Mouse (Mus musculus) G1E (cell line): ENCODE results near the gene Tbc1d9. TPM values are rescaled to one million over a fixed set of nuclear protein-coding genes. Genes with fewer than 3 reads are reported as not detected.

Experiments used
- ATAC-seq: 2 replicates; pipeline ENCODE4 v1.8.0; 2016; ENCODE audit warnings: mild to moderate bottlenecking; ENCODE audit not compliant: insufficient number of reproducible peaks, poor library complexity, low FRiP score, severe bottlenecking; ENCODE audit errors: extremely low read depth
- DNase-seq: peaks from one replicate; pipeline ENCODE4 v3.0.0; 2012; ENCODE audit warnings: low spot score
- H3K27me3 ChIP-seq: 2 replicates; pipeline ENCODE4 v1.6.1; 2012; ENCODE audit warnings: mild to moderate bottlenecking, low read length, inconsistent platforms; ENCODE audit not compliant: insufficient read depth
- H3K36me3 ChIP-seq: replicated peaks from 2 replicates; pipeline ENCODE3; 2012; ENCODE audit warnings: mild to moderate bottlenecking, inconsistent platforms
- H3K4me1 ChIP-seq: 2 replicates; pipeline ENCODE4 v1.6.1; 2012; ENCODE audit warnings: low read depth, low read length, inconsistent platforms, mixed read lengths; ENCODE audit not compliant: insufficient read depth
- H3K4me3 ChIP-seq: 2 replicates; pipeline ENCODE4 v1.5.1; 2012; ENCODE audit warnings: low read depth, mild to moderate bottlenecking, inconsistent platforms, low read length, moderate library complexity, mixed read lengths
- H3K9me3 ChIP-seq: replicated peaks from 2 replicates; pipeline ENCODE4 v1.6.1; 2012; ENCODE audit warnings: inconsistent platforms
- CTCF ChIP-seq: IDR thresholded peaks from 2 replicates; pipeline ENCODE4 v1.5.1; 2012; ENCODE audit warnings: low read depth, low read length, inconsistent platforms, mixed read lengths
- GATA1 ChIP-seq: IDR thresholded peaks from 2 replicates; pipeline ENCODE4 v1.6.1; 2012; ENCODE audit warnings: borderline replicate concordance, low read length, inconsistent platforms, mixed read lengths
- GATA2 ChIP-seq: IDR thresholded peaks from 2 replicates; pipeline ENCODE4 v1.6.1; 2012; ENCODE audit warnings: low read depth, low read length, inconsistent platforms, borderline replicate concordance
- POLR2AphosphoS5 ChIP-seq: IDR thresholded peaks from 2 replicates; pipeline ENCODE4 v1.6.1; 2012; ENCODE audit warnings: low read depth, low read length, inconsistent platforms; ENCODE audit not compliant: insufficient replicate concordance
- TAL1 ChIP-seq: conservative IDR thresholded peaks from 2 replicates; pipeline ENCODE4 v1.6.1; 2012; ENCODE audit warnings: low read depth, low read length, inconsistent platforms, mixed read lengths
- polyA plus RNA-seq: library from polyadenylated mRNA; stranded (reverse); fragments of >175 nt; gene quantifications from 2 replicates; pipeline ENCODE4 v1.2.3, GENCODE M21; 2012
- total RNA-seq, 2 experiments: library from RNA; stranded (forward) in 1 of 2; stranded (reverse) in 1 of 2; fragments of 200-1000 nt in 1 of 2; fragments of >200 nt in 1 of 2; fragmentation: Nextera tagmentation in 1 of 2; gene quantifications; 2 replicates each; pipeline ENCODE4 v1.2.3; 2014 to 2017

Tbc1d9 gene
- total and polyA plus RNA-seq, 3 experiments = 0.05 TPM; not detected in 2

DNA sequence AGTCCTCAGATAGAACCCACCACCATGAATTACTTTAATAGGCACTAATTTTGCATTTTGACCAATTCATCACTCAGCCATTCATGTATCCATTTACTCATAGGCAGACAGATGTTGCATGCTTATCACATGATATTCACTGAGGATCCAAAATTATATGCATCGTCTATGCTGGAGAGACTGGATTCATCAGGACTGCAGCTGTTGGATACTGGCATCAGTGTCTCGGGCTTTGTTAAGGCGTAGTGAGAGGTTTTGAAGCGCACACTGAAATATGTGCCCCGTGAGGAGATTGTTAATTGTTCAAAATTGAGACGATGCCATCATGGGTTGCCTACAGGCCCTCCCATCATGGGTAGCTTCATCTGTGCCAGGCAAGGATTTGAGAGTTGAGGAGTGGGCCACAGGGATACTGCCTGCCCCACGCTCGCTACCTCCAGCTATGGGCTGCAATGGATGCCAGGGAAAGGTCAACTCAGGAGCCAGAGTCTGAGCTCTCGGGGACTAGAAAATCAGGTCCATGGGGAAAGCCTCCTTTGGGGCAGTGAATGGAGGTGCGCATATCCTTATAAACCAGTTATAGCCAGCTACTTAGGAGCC, 22.3 kb downstream of the Tbc1d9 start:
- Histone ChIP-seq H3K27me3 (peaks cover 3% of the 10 kb centered on the region), H3K4me1 (no peaks in the 10 kb centered on the region), H3K36me3 (no peaks in the 10 kb centered on the region), H3K4me3 (no peak overlapping the region), H3K9me3 (no peaks in the 10 kb centered on the region)
- ATAC-seq (no peak), DNase-seq (no peak)
- TF ChIP-seq CTCF = no peak
- no peak for TF ChIP-seq GATA2

DNA sequence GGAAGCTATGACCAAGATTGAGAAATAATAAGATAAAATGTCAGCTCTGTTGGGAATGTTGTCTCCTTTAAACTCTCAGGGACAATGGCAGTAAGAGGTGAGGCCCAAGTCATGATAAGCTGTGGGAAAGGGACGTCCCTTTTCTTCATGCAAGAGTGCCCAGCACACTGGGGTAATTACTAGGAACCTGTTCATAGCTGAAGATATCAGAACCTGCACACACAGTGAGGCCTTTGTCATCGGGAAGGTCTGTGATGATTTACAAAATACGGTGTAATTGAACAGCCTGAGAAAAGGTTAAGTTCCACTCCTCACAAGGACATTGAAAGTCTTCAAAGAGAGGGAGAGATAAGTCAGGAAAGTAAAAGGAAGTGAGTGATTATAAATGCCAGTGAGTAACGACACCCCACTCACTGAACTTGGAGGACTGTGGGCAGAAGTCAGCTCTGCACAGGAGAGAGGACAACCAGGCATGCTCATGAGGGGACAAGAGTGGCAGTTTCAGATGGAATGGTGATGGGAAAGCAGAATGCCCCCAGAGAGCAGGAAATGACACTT, 24.5 kb downstream of the Tbc1d9 start:
- Histone ChIP-seq H3K27me3 (peaks cover 3% of the 10 kb centered on the region; the same call in 1 of the 2 replicates), H3K4me1 (no peaks in the 10 kb centered on the region), H3K36me3 (no peaks in the 10 kb centered on the region), H3K4me3 (no peak overlapping the region), H3K9me3 (no peaks in the 10 kb centered on the region)
- no peak for ATAC-seq
- TF ChIP-seq GATA1 (no peak), POLR2AphosphoS5 (no peak), CTCF (no peak), GATA2 (no peak), TAL1 (no peak)
- DNase-seq = no peak

DNA sequence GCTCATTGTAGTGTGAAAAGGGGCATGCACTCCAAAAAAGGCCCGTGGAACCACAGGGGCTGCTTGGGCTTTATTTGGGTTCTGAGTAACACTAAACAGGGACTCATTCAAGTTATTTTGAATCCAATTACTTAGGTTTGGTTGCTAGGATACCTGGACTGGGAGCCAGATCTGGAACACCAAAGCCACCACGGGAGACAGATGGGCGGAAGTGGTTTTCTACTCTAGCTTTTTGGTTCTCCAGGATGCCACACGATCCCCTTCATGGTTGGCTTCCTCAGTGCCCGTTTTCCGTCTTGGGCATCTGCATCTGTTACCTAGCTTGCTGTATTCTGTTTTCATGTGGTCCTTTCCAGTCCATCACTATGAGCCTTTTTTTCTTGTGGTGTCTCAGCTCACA, 30.9 kb downstream of the Tbc1d9 start:
- no peak for DNase-seq
- TF ChIP-seq GATA2 = no peak
- no peak for TF ChIP-seq TAL1
- TF ChIP-seq CTCF = no peak
- no peak for TF ChIP-seq POLR2AphosphoS5
- no peak for TF ChIP-seq GATA1
- H3K36me3 ChIP-seq = no peaks in the 10 kb centered on the region
- ATAC-seq = no peak
- no peaks in the 10 kb centered on the region for H3K4me1 ChIP-seq
- no peaks in the 10 kb centered on the region for H3K9me3 ChIP-seq
- peaks cover 4% of the 10 kb centered on the region; the same call in 1 of the 2 replicates for H3K27me3 ChIP-seq
- no peak overlapping the region for H3K4me3 ChIP-seq

DNA sequence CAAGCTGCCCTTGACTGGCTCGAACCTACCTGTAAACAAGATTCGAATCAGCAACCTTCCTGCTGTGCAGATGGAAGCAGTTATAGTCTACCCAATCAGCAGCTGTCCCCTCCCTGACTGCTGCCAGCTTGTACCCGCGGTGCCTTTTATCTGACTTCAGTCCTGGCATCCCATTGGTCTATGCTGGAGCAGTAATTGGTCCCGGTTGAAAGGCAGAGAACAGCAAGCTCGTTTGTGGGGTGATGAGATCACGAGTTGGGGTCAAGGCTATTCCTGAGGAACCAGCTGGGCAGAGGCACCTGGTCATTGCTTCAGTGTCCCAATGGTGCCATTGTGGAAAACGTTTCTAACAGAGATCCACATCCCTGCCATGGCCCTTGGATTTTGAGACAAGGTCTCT, 34.6 kb downstream of the Tbc1d9 start:
- H3K27me3 ChIP-seq = peaks cover 9% of the 10 kb centered on the region
- no peak for ATAC-seq
- no peak for DNase-seq
- no peaks in the 10 kb centered on the region for H3K4me1 ChIP-seq
- no peaks in the 10 kb centered on the region for H3K9me3 ChIP-seq
- no peaks in the 10 kb centered on the region for H3K36me3 ChIP-seq
- no peak overlapping the region for H3K4me3 ChIP-seq
- no peak for TF ChIP-seq GATA2
- no peak for TF ChIP-seq POLR2AphosphoS5

DNA sequence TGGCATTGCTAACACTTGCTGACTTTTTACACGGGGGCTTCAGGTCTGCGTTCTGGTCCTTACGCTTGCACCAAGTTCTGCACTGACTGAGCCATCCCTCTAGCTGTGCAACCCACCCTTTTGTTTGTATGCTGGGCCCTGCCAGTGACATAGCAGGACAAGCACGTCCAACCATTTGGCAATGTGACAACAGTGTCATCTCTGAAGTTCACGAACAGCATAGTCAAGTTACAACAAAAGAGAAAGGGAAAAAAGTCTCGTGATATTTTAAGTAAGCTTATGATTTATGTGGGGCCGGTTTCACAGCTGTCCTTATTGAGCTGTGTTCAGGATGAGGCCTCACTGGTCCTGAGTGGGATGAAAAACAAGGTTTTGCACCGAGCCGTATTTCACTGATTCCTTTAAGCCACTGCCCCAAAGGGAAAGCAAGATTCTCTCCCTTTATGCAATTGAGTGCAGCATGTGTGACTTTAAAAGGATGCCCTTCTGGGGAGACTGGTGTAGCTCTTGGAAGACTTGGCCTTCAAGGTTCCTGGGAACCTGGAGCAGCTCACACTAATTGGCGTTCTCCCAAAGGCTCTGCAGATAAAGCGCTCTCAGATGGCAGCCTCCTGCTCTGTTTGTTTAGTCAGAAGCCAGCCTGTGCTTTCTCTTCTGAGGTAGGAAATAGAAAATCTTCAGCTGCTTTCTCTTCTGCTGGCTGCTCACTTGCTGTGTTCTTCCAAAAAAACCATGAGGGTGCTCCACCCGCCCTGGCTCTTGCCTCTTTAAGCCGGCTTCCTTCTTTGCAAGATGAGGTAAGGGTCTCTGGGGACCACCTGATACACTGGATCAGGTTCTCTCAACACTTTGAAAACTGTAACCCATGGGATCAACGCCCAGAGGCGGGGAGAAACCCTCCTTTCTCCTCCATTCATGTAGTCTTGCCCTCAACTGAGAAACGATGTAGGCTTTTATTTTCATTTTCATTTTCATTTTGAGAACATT, 35.3 kb downstream of the Tbc1d9 start:
- Histone ChIP-seq H3K27me3 (peaks cover 9% of the 10 kb centered on the region), H3K4me1 (no peaks in the 10 kb centered on the region), H3K36me3 (no peaks in the 10 kb centered on the region), H3K9me3 (no peaks in the 10 kb centered on the region), H3K4me3 (no peak overlapping the region)
- DNase-seq = no peak
- ATAC-seq = no peak
- TF ChIP-seq POLR2AphosphoS5 (no peak), GATA1 (no peak), GATA2 (no peak), TAL1 (no peak), CTCF (no peak)

DNA sequence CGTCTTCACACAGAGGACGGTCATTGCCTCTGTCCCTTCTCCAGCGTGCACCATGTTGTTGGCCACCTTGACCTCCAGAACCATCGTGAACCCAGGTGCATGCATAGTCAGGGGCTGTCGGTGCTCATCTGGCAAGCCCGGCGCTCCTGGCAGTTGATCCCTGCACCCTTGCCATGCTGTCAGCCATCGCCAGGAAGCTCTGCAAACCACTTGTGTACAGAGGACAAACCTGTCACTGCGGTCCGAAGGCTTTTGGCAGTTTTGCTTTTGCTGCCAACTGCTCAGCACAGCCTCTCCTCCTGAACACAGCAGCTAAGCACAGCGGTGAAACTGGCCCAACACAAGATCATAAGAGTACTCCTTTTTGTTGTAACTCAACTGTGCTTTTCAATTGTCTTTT, 37.8 kb downstream of the Tbc1d9 start:
- DNase-seq (no peak), ATAC-seq (no peak)
- H3K36me3 ChIP-seq = no peaks in the 10 kb centered on the region
- TF ChIP-seq GATA2 = no peak
- TF ChIP-seq TAL1 = no peak
- no peak for TF ChIP-seq GATA1
- no peak for TF ChIP-seq CTCF
- no peak for TF ChIP-seq POLR2AphosphoS5
- no peaks in the 10 kb centered on the region for H3K4me1 ChIP-seq
- no peaks in the 10 kb centered on the region for H3K9me3 ChIP-seq
- no peak overlapping the region for H3K4me3 ChIP-seq
- peaks cover 5% of the 10 kb centered on the region for H3K27me3 ChIP-seq

DNA sequence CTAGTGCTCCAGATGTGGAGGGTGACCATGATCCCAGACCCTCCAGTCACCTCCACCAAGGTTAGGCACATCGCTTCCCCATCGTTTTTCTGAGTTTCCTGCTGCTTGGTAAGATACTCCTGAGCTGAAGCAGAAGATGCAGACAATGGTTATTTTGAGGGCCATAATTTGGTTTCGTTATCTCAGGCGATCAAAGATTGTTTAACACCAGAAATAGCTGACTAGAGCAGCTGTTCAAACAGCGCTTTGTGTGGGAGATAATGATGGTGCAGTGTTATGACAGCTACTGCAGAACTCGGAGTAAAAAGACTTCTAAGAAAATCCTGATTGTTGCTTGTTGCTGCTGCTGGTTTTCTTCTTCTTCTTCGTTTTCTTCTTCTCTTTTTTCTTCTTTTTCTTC, 40.8 kb downstream of the Tbc1d9 start:
- Histone ChIP-seq H3K36me3 (no peaks in the 10 kb centered on the region), H3K9me3 (no peaks in the 10 kb centered on the region), H3K27me3 (peaks cover 13% of the 10 kb centered on the region), H3K4me1 (no peaks in the 10 kb centered on the region), H3K4me3 (no peak overlapping the region)
- no peak for DNase-seq
- no peak for ATAC-seq
- no peak for TF ChIP-seq CTCF
- no peak for TF ChIP-seq TAL1
- no peak for TF ChIP-seq POLR2AphosphoS5
